Mouse (Mus musculus): ENCODE results near the gene Fto.

Fto gene

DNA sequence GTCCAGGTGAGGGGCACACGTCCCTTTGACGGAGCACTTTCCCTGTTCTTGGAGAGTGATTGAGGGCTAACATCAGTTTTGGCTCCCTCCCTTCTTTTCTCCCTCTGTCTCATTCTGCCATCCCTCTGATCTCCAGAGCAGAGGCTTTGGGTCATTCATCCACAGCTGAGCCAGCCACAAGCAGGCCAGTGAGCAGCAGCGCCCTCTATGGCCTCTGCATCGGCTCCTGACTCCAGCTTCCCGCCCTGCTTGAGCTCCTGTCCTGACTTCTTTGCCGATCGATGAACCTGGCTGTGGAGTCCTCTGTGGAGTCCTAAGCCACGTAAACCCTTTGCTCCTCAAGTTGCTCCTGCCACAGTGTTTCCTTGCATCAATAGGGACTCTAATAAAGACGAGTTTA is 10.9 kb downstream of the Fto start:
- DNase-seq (ENCODE audit: low spot score in 2 of 2): no peak

DNA sequence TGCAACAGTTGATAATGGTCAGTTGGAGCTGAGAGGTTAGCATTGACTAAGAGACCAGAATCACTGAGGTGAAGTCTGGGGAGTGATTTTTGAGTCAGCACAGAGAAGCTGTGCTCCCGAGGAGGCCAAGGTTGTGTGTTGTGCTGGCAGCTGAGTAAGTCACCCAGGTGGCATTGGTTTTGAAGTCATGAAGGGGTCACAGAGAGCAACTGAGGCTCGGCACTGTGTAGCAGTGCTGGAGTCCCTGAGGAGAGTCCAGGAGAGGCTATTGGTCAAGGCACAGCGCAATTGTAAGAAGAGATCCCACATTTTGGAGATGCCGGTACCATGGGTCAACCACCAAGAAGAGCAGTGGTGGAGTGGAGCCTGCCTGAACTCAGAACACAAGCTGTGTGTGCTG is 11.6 kb downstream of the Fto start:
- DNase-seq (ENCODE audit: low spot score in 2 of 2): no peak

GRCm38 (mm10) chr8:91326018-91326417 is 12.7 kb downstream of the Fto start:
- DNase-seq (ENCODE audit: low spot score in 2 of 2): no peak

- no peak for DNase-seq (ENCODE audit: low spot score in 2 of 2)
Measured at GRCm38 (mm10) chr8:91326946-91327345, 13.6 kb downstream of the Fto start.

- DNase-seq (ENCODE audit: low spot score in 2 of 2): no peak
Measured at GRCm38 (mm10) chr8:91327471-91328205, 14.3 kb downstream of the Fto start.

- DNase-seq (ENCODE audit: low spot score in 2 of 2): no peak
Measured at GRCm38 (mm10) chr8:91329056-91329455, 15.7 kb downstream of the Fto start.

GRCm38 (mm10) chr8:91329461-91329850 is 16.1 kb downstream of the Fto start:
- DNase-seq (ENCODE audit: low spot score in 2 of 2): no peak

DNA sequence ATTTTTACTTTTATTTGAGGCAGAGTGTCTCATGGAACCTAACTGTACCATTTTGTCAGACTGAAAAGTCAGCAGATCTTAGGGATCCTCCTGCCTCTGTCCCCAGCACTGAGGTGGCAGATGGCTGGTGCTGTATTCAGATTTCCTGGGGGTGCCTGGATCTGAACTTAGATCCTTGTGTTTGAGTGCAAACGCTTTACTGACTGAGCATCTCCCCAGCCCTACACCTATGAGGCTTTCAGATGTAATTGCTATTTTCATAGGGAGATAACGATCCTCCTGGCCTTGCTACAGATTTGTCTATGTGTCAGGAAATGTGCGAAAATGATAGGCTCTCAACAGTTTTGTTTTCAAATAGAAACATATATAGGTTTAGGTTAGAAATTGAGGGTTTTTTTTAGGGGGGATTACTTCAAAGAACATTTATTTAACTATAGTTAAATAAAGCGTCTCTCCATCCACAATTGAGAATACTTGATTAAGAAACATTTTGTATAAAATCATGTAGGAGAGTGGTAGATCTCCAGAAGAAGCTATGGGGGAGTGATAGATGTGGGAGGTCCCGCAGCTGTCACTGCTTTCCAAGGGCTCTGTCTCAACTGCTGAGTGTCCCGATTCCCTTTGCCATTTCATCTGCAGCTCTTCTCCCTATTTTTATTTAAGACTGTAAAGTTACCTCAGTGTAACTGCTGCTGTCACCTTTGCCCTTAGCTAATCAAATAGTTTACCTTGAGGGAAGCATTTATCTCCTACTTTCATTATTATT is 25.2 kb downstream of the Fto start:
- DNase-seq (ENCODE audit: low spot score in 2 of 2): no peak

GRCm38 (mm10) chr8:91339651-91340050 is 26.3 kb downstream of the Fto start:
- no peak for DNase-seq (ENCODE audit: low spot score in 2 of 2)

GRCm38 (mm10) chr8:91340746-91341145 is 27.4 kb downstream of the Fto start:
- no peak for DNase-seq (ENCODE audit: low spot score in 2 of 2)

GRCm38 (mm10) chr8:91342196-91342595 is 28.9 kb downstream of the Fto start:
- peak in 1 of 2 experiments; percentile 1 for DNase-seq (ENCODE audit: low spot score in 2 of 2)

GRCm38 (mm10) chr8:91342798-91343197 is 29.5 kb downstream of the Fto start:
- DNase-seq (ENCODE audit: low spot score in 2 of 2): peak in 1 of 2 experiments; percentile 1

DNA sequence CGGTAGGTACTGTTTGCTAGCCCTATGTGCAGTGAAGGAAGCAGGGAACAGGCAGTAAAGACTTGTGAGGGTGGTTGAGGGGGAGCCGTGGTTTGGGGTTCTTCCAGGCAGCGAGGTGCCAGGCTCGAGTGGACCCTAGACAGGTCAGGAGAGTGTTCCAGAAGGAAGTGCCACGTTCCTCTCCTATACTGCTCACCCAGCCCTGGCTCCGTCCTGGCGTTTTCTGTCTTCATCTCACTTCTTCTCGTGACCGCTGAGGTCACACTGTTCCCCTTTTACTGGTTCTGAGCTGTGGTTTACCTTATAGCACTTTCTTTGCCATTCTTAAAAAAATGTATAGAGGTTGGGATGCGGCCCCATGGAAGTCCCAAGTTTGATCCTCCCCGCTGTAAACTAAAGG is 31.3 kb downstream of the Fto start:
- DNase-seq (ENCODE audit: low spot score in 2 of 2): peak in 1 of 2 experiments; percentile 13

DNA sequence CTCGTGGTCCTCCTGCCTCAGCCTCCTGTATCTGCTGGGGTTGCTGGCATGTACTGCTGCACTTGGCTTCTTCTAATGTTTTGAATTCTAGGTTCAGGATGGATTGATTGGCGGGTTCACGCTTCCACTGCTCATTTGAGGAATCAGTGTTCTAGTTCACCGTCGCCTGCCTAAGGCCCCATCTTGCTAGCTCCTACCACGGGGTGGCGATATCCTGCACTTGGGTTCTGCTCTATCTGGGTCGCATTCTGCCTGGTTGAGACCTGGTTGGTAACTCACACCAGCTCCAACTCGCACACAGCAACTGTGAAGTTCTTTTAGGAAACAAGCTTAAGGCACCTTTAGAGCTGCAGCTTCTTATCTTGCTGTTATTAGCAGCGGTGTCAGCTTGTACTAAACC is 33.8 kb downstream of the Fto start:
- DNase-seq (ENCODE audit: low spot score in 2 of 2): no peak

GRCm38 (mm10) chr8:91347595-91347994 is 34.3 kb downstream of the Fto start:
- DNase-seq (ENCODE audit: low spot score in 2 of 2): no peak

GRCm38 (mm10) chr8:91349816-91350215 is 36.5 kb downstream of the Fto start:
- DNase-seq (ENCODE audit: low spot score in 2 of 2): no peak

DNA sequence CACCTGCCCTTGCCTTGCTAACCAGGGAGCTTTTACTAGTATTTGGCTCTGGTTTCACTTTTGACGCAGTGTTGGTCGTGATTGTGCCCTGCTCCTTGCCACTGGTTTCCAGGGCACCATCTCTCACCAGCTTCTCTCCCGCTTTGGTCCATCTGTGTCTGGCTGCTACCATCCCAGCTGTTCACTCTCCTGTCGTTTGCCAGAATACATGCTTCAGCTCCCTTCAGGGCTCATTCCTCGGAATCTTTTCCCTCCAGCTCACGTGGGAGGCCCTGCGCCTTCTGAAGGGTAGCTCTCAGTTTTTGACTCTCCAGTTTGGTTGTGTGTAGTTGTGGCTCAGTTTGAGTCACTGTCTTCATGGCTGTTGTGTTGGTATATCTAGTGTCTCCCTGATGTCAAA is 37.3 kb downstream of the Fto start:
- no peak for DNase-seq (ENCODE audit: low spot score in 2 of 2)

DNA sequence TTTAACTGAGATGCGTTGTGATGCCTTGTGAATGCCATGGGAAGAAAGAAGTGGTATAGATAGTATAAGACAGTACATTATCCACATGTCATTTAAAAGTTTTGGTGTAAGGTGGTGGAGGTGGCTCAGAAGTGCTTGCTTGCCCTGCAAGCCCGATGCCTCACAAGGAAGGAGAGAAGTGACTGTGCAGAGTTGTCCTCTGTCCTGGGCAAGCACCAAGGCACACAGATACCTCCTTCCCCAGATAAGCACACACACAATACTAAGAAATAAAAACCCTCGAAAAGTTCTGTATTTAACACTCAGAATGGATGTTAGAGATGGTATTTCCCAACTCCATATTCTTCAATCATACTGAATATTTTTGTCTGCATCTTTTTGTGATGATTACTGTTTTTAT is 39.3 kb downstream of the Fto start:
- DNase-seq (ENCODE audit: low spot score in 2 of 2): no peak

DNA sequence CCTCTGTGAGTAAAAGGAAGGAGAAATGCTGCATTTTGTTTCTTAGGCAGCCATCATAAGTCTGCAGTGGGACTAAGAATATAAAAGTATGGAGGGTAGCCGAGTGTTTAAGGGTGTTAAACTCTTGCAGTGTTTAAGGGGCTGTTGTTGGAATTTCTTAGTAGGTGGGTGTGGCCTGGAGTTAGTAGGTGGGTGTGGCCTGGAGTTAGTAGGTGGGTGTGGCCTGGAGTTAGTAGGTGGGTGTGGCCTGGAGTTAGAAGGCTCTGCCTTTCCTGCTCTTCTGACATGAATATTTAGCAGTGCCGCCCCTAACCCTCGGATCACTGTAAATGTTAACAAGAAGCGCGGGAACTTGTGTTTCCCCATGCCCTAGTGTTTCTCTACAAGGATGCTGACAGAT is 39.7 kb downstream of the Fto start:
- no peak for DNase-seq (ENCODE audit: low spot score in 2 of 2)

- DNase-seq (ENCODE audit: low spot score in 2 of 2): no peak
Measured at GRCm38 (mm10) chr8:91353907-91354306, 40.6 kb downstream of the Fto start.

- DNase-seq (ENCODE audit: low spot score in 2 of 2): no peak
Measured at GRCm38 (mm10) chr8:91355301-91355905, 42.1 kb downstream of the Fto start.

DNA sequence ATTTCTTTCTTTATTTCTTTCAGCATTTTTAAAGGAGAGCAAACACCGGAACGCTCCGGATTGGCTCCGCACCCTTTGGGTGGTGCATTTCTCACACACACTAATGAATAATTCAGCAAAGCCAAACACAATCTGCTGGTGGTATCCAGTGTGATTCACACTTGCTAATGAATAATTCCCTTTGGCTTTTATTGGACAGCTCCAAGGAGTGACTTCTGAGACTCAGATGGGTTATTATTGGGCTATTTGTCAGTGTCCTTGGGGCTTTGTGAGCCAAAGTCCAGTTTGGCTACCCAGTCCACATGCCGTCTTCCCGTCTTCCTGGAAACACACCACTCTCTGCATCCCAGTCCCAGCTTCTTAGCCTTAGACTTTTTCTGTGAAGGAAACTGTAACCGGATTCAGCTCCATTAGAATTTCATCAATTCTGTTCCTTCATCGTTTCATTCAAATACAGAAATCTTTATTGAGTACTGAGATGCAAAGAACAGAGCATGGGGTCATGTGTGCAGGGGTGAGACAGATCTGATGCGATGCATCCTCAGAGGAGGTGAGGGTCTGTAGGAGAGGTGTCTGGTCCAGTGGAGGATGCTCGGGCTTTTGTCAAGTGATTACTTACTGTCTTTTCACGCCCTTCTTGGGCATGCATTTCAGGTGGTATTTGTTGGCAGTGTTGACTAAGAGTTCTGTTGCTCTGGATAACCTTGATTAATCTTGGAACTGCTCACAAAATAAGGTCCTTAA is 42.8 kb downstream of the Fto start:
- DNase-seq (ENCODE audit: low spot score in 2 of 2): no peak
